Mouse (Mus musculus): ENCODE results near the gene Golim4. TPM values are rescaled to one million over a fixed set of nuclear protein-coding genes. Genes with fewer than 3 reads are reported as not detected.

The Golim4 gene
- polyA plus RNA-seq, 1 experiment from 2014 or later: 32.9 TPM

DNA sequence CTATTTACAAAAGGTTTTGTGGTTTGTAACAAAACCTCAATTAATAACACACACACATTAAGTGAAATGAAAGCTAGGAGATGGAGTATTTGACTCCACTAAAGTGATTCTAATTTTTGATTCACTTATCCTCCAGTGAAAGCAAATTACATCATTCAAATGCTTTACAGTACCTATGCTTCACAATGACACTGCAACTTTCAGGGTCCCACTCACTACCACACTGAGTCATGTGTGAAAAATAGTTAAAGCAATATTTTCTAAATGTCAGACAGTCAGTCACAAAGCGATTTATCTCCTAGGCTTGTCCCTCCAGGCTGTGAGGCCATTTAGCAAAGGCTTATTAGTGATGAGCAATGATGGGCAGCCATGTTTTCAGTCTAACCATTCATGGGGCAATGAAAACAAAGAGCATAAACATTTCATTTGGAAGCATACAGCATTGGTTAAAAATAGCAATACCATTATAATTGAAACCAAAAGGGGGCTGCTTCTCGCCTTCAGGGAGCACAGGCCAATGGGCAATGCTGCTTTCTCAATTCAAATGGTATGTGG lies 8.1 kb downstream of the Golim4 start:
- no peak for ATAC-seq (ENCODE audit: low FRiP score)
- Histone ChIP-seq H3K9me3 (no peaks in the 10 kb centered on the region), H3K4me1 (replicated peaks) (peaks cover 13% of the 10 kb centered on the region), H3K36me3 (peaks cover 5% of the 10 kb centered on the region; the same call in 1 of the 2 replicates), H3K4me2 (no peak overlapping the region), H3K27ac (peak overlapping the region; percentile 30; the same call in 1 of the 2 replicates), H3K4me3 (no peak overlapping the region), H3K27me3 (no peaks in the 10 kb centered on the region), H3K9ac (no peak overlapping the region)
- 73% methylated on average over 2 of the region's 2 CpGs for WGBS

DNA sequence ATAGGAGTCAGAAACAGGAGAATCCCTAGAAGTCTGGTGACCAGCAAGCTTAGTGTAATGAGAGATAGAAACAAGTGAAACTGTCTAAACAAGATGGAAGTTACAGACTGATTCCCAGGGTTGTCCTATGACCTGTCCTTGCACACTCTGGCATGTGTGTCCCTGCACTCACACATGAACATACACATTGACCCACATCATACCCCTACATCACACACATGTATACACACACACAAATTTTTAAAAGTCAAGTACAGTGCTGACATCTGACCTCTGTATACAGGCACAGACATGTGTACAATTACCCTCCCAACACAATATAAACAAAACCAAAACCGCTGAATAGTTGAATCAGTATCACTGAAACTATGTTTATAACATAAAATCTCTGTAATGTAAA lies 8.7 kb downstream of the Golim4 start:
- Histone ChIP-seq H3K27ac (no peak overlapping the region), H3K27me3 (no peaks in the 10 kb centered on the region), H3K4me3 (no peak overlapping the region), H3K4me1 (replicated peaks) (peaks cover 9% of the 10 kb centered on the region), H3K9ac (no peak overlapping the region), H3K36me3 (peaks cover 5% of the 10 kb centered on the region; the same call in 1 of the 2 replicates), H3K9me3 (no peaks in the 10 kb centered on the region), H3K4me2 (no peak overlapping the region)
- ATAC-seq (ENCODE audit: low FRiP score): no peak
- 94% methylated on average over 1 of the region's 1 CpGs for WGBS

DNA sequence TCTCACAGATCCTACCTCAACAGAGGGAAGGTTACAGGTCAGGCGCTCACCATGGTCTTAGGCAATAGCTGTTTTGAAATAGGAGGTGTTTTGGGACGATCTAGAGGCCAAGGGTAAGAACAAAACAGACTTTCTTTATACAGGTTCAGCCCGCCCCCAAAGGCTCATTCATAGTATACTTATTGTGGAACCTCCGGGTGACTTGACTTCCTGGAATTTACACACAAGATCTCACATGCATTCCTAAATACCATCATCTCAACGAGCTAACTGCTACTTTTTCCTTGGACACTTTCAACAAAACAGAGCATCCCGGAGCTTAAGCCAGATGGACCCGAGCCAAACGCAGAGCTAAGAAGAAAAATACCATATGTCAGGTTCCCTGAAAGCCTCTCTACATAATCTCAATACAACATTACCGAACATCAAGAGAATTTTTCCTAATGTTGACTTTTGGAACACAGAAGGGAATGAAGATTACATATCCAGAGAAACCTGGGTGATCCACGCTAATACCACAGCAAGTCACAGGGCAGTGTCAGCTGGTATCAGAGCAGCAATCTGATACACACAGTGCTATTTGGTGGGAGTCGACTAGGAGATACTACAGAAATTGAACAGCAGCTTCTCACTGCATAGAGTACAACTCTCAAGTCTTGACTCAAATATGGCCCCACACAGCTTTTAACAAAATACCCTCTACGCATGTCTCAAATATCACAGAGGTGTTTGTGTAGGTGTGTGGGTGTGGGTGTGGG lies 14.3 kb downstream of the Golim4 start:
- H3K4me3 ChIP-seq: no peak overlapping the region
- peaks cover 10% of the 10 kb centered on the region; the same call in 1 of the 2 replicates for H3K4me1 ChIP-seq (replicated peaks)
- WGBS: 73% methylated on average over 12 of the region's 12 CpGs
- no peaks in the 10 kb centered on the region for H3K27me3 ChIP-seq
- no peaks in the 10 kb centered on the region for H3K9me3 ChIP-seq
- no peak overlapping the region for H3K9ac ChIP-seq
- ATAC-seq (ENCODE audit: low FRiP score): no peak
- no peak overlapping the region for H3K4me2 ChIP-seq
- H3K27ac ChIP-seq: 0 out of 2 replicates have a peak overlapping the region, but pooled peaks have one; percentile 31
- peaks cover 5% of the 10 kb centered on the region; the same call in 1 of the 2 replicates for H3K36me3 ChIP-seq

DNA sequence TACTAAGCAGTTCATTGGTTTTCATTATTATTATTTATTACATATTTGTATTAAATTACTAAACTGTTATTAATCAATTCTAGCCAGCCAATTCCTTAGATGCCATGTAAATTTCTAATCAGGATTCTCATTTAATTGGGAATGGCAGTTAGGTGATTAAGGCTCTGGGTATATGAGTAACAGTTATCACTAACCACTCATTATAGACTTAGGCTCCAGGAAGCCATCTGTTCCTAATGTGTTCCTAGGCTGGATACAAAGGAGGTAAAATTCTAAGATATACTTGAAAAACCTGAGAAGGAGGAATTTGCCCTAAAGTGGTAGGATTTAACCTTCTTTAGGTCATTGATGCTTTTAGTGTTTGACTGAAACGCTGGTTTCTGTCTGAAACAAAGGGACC lies 14.9 kb downstream of the Golim4 start:
- no peak overlapping the region for H3K27ac ChIP-seq
- no peak overlapping the region for H3K4me2 ChIP-seq
- H3K4me1 ChIP-seq (replicated peaks): peaks cover 10% of the 10 kb centered on the region; the same call in 1 of the 2 replicates
- H3K4me3 ChIP-seq: no peak overlapping the region
- 0 out of 2 replicates have a peak, but pooled peaks cover under 1% of the 10 kb centered on the region for H3K36me3 ChIP-seq
- 82% methylated on average over 1 of the region's 1 CpGs for WGBS
- H3K9me3 ChIP-seq: no peaks in the 10 kb centered on the region
- no peak overlapping the region for H3K9ac ChIP-seq
- no peak for ATAC-seq (ENCODE audit: low FRiP score)
- no peaks in the 10 kb centered on the region for H3K27me3 ChIP-seq

DNA sequence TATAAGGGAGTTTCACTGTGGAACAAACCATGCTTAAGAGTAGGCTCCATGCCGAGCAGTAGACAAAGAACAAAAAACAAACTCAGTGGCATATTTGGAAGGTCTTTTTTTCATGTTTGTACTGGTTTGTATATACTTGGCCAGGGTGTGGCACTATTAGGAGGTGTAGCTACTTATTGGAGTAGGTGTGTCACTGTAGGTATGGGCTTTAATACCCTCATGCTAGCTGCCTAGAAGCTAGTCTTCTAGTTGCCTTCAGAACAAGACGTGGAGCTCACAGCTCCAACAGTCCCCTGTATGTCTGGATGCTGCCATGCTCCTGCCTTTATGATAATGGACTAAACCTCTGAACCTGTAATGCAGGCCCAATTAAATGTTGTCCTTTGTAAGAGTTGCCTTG lies 20.6 kb downstream of the Golim4 start:
- Histone ChIP-seq H3K9me3 (peaks cover 6% of the 10 kb centered on the region), H3K4me1 (replicated peaks) (no peaks in the 10 kb centered on the region), H3K9ac (no peak overlapping the region), H3K27me3 (no peaks in the 10 kb centered on the region), H3K36me3 (0 out of 2 replicates have a peak, but pooled peaks cover 2% of the 10 kb centered on the region), H3K4me3 (no peak overlapping the region), H3K27ac (no peak overlapping the region), H3K4me2 (no peak overlapping the region)
- no peak for ATAC-seq (ENCODE audit: low FRiP score)
- WGBS: 89% methylated on average over 2 of the region's 2 CpGs

DNA sequence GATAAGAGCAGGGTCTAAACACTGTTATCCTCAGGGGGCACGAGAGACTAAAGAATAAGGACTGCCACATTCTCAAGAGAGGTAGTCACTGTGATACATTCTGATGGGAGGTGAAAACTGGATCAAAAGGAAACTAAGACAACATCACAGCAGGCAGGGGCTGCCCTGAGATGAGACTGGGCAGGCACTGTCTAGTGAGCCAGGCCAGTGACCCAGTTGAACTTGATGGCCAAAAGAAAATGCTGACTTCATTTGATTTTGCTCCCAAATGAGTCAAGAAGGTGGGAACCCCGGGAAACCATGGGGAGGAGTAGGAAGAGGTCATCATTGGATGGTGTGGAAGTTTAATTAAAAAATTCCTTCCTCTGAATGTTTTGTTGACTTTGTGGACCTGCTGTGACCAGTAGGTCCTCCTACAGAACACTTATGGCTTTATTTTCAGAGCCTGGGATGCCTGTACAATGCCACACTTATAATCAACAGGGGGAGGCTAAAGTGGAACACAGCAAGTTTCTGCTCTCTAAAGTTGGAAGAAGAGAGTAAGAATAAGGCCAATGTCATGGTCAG lies 26.0 kb downstream of the Golim4 start:
- no peak overlapping the region for H3K4me2 ChIP-seq
- no peaks in the 10 kb centered on the region for H3K4me1 ChIP-seq (replicated peaks)
- no peaks in the 10 kb centered on the region for H3K27me3 ChIP-seq
- H3K9me3 ChIP-seq: peaks cover 6% of the 10 kb centered on the region
- no peak overlapping the region for H3K27ac ChIP-seq
- 73% methylated on average over 2 of the region's 2 CpGs for WGBS
- no peak overlapping the region for H3K4me3 ChIP-seq
- no peak for ATAC-seq (ENCODE audit: low FRiP score)
- 0 out of 2 replicates have a peak, but pooled peaks cover 2% of the 10 kb centered on the region for H3K36me3 ChIP-seq
- no peak overlapping the region for H3K9ac ChIP-seq

DNA sequence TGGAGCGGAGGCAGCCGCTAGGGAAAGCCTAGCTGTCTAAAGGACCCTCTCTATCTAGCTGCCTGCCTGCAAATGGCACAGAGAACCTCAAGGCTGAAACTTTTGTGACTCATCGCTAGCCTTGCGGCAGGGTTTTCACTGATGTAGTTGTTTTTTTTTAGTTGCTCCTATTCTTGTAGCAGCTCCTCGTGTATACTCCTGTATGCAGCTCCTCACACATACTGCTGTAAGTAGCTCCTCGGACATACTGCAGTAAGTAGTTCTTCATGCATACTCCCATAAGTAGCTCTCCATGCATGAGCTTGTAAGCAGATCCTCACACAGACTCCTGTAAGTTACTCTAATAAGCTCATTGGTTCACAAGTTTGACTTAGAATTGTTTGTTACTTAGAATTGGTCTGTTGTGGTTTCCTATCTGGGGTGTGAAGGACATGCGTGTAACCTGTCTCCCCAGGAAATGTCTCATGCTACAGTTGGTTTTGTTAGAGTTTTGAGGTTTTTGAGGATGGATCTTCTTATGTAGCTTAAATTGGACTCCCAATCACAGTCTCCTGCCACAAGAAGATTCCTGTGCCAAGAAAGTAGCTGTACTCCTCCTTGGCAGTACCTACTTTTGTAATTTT lies 26.7 kb downstream of the Golim4 start:
- peaks cover 6% of the 10 kb centered on the region for H3K9me3 ChIP-seq
- 94% methylated on average over 7 of the region's 7 CpGs for WGBS
- no peak for ATAC-seq (ENCODE audit: low FRiP score)

DNA sequence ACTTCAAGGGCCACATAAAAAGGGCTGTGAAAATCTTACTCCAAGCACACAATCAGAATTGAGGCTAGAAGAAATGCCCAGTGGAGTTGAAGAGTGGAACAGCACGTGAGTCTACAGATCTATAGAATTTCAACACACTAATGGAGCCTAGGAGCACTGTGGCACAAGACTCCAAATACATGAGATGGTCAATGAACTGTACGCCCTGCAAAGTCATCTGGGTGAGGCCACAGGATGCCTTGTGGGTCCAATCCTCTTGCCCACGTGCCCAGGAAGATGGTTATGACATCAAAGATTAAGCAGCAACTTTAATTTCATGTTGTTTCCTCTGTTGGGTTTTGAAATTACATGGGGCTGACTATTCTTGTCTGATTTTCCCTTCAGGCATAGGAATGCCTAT lies 30.4 kb downstream of the Golim4 start:
- Histone ChIP-seq H3K36me3 (no peaks in the 10 kb centered on the region), H3K4me3 (no peak overlapping the region), H3K4me2 (no peak overlapping the region), H3K27me3 (no peaks in the 10 kb centered on the region), H3K4me1 (replicated peaks) (peaks cover 3% of the 10 kb centered on the region; the same call in 1 of the 2 replicates), H3K9me3 (no peaks in the 10 kb centered on the region), H3K9ac (no peak overlapping the region), H3K27ac (no peak overlapping the region)
- ATAC-seq (ENCODE audit: low FRiP score): no peak
- WGBS: 90% methylated on average over 3 of the region's 3 CpGs

More for the DNA sequence above, 26.7 kb downstream of the Golim4 start:
- no peak overlapping the region for H3K4me2 ChIP-seq
- no peak overlapping the region for H3K4me3 ChIP-seq
- H3K27me3 ChIP-seq: no peaks in the 10 kb centered on the region
- H3K4me1 ChIP-seq (replicated peaks): peaks cover 3% of the 10 kb centered on the region; the same call in 1 of the 2 replicates
- no peak overlapping the region for H3K9ac ChIP-seq
- no peak overlapping the region for H3K27ac ChIP-seq
- 0 out of 2 replicates have a peak, but pooled peaks cover 2% of the 10 kb centered on the region for H3K36me3 ChIP-seq

DNA sequence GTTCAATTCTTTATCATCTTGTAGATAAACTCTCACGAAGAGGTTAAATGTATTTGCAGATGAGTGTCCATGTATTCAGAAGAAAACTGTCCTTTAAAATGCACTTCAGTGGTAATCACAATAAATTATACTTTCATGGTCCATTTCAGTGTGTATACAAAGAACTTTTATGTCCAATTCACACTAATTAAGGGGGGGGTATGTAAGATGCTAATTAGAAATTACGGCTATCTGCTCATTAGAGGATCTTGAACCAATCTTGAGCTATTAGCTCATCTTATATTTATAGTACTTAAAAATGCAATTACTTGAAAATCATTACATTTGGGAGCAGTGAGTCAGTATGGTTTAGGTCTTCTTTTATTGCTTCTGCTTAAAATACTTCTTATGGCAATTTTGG lies 31.6 kb downstream of the Golim4 start:
- Histone ChIP-seq H3K9me3 (no peaks in the 10 kb centered on the region), H3K4me2 (no peak overlapping the region), H3K27me3 (no peaks in the 10 kb centered on the region), H3K36me3 (no peaks in the 10 kb centered on the region), H3K27ac (no peak overlapping the region), H3K9ac (no peak overlapping the region), H3K4me3 (no peak overlapping the region), H3K4me1 (replicated peaks) (peaks cover 3% of the 10 kb centered on the region; the same call in 1 of the 2 replicates)
- WGBS: 72% methylated on average over 2 of the region's 2 CpGs
- no peak for ATAC-seq (ENCODE audit: low FRiP score)

DNA sequence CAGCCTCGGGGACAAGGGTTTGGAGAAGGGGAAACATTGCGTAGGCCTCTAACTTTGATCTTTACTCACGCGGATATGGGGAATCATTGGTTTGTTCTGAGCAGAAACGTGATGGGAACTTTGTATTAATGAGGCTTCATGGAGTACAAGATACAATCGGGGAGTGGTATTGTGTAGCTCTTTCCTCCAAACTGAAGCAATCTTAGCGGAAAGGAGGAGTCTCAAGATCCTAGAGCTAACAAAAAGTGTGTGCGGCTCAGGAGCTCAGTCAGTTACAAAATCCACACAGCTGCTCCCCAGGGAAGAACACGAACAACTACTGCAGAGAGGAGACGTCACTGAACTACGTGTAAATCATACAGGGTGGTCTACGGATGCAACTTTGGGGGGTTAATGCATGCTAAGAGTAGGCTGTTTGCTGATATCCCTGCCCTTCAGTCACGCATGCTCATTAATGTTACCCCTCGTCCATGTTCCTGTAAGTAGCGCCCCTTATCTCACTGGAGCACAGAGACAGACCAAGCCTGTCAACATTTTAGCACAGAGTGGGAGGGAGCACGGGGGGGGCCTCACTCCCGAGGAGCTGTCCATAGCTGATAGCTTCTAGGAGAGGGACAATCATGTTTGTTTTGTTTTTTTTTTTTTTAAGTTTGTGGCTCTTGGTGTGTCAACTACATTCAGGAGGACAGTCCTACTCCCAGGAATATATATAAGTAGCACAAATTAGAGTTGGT lies 38.8 kb downstream of the Golim4 start:
- Histone ChIP-seq H3K27ac (no peak overlapping the region), H3K9ac (no peak overlapping the region), H3K27me3 (no peaks in the 10 kb centered on the region), H3K4me1 (replicated peaks) (peaks cover 8% of the 10 kb centered on the region; the same call in 1 of the 2 replicates), H3K36me3 (no peaks in the 10 kb centered on the region), H3K9me3 (no peaks in the 10 kb centered on the region), H3K4me3 (no peak overlapping the region), H3K4me2 (no peak overlapping the region)
- 91% methylated on average over 17 of the region's 17 CpGs for WGBS
- no peak for ATAC-seq (ENCODE audit: low FRiP score)

DNA sequence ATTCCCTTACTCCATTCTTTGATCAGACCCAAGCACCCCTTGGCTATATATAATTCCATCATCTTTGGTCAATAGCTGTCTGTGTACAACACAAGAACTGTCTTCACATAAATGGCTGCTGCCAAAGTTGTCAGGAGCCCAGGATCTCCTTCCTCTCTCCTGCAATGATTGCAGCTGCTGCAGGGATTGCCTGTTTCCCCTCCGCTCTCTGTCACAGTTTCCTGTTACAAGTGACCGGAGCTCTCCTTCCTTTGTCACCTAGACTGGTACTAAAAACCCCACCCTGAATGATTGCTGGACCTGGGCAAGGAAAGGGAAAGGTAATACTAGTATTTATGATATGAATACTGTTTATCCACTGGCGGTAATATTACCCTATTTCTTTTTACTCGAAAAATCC lies 44.0 kb downstream of the Golim4 start:
- 85% methylated on average over 4 of the region's 4 CpGs for WGBS
- Histone ChIP-seq H3K4me1 (replicated peaks) (peaks cover 8% of the 10 kb centered on the region), H3K9ac (0 out of 2 replicates have a peak overlapping the region, but pooled peaks have one; percentile 1), H3K36me3 (no peaks in the 10 kb centered on the region), H3K9me3 (no peaks in the 10 kb centered on the region), H3K27me3 (no peaks in the 10 kb centered on the region), H3K4me3 (no peak overlapping the region), H3K4me2 (no peak overlapping the region), H3K27ac (no peak overlapping the region)
- ATAC-seq (ENCODE audit: low FRiP score): no peak; the same call in 1 of the 2 replicates

Data from hindbrain, embryonic 13.5 days (tissue).